Mouse (Mus musculus) frontal cortex, postnatal 10 days (tissue): ENCODE measurements at regions not wholly inside any gene's neighbourhood (a gene's known extent, or its start where the extent isn't known, plus 50 kb on each side); places are given as distances from the start of the nearest gene placed in this dataset.

Experiments
- DNase-seq, 2 experiments: peaks; one replicate each; pipeline ENCODE4 v3.0.0; 2022; ENCODE audit warnings: low spot score in 2 of 2, mixed read lengths in 1 of 2

DNA sequence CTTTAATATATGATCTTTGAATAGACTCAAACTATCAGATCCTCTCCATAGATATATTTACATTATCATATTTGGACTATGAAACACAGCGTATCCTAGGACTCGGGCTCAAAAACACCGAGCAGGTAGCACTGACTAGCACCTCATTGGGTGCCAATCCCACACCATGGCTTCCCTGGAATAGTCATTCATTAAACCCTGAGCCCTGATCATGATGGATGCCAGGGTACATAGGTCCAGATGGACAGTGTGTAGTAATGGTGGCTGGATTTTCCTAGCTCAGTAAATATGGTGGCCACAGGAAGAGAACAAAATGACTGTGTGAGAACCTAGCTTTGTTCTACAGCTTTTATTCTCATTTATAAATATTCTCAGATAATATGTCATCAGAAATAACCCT lies 390.1 kb upstream of the Nr2f2 start:
- no peak for DNase-seq

DNA sequence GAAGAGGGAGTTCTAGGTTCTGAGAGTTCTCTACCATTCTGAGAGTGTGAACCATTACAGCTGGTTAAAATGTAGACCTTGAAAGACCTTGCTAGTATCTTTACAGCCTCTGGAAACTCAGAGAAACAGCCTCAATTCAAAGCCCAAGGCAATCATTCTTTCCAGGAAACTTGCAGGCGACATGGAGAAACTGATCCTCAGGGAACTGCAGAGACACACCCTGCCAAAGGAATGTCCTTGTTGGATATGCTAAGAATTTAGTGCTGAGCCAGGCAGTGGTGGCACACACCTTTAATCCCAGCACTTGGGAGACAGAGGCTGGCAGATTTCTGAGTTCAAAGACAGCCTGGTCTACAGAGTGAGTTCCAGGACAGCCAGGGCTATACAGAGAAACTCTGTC lies 388.3 kb upstream of the Nr2f2 start:
- no peak for DNase-seq

DNA sequence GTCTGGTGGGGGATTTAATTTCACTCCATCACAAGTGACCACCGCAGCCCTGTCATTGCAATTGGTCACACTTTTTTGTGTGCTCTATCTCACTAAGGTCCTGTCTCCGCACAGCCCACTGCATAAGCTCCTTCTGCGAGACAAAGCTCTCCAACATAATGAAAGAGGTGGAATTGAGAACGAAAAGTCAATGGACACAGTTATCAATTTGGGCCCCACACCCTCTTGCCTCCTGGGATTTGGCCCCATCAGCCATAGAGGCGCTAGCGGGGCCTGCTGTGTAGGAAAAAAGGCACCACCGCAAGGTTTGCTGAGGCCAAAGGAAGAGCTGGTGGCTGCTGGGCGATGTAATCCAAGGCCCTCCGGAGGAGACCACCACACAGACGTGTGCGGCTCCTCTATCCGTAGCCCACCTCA lies 386.3 kb upstream of the Nr2f2 start:
- no peak for DNase-seq

DNA sequence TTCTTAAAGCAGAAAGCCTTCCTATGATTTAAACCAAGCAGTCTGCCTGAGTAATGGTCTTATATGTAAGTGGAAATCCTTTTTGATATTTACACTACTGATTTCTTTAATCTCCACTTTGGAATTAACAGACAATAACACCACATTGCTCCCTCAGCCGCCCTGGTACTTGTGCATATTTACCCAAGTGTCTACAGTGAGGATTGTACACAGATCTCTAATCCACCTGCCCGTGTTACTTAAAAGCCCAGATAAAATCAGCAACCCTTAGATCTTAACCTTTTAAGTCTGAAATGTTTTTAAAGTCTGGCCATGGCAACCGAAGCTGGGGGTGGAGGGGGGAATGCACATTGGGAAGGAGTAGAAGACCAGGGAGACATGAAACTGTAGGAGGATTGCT lies 382.3 kb upstream of the Nr2f2 start:
- no peak for DNase-seq

DNA sequence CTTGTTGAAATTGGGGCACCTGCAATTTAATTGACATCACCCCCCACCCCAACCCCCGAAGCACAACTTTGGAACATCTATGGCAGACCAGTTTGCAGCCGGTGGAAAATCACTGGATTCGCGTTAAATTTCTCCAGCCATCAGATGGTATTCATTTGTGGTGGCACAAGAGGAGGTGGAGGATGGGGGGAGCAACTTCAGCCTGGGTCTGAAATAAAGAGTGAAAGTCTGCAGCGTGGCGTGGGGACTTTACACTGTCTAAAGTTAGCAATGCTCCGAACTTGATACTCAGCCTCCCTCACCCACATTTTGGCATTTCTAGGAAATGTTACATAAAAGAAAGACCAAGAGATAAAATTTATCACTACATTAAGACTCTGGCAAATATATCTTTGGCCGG lies 381.8 kb upstream of the Nr2f2 start:
- DNase-seq: no peak

DNA sequence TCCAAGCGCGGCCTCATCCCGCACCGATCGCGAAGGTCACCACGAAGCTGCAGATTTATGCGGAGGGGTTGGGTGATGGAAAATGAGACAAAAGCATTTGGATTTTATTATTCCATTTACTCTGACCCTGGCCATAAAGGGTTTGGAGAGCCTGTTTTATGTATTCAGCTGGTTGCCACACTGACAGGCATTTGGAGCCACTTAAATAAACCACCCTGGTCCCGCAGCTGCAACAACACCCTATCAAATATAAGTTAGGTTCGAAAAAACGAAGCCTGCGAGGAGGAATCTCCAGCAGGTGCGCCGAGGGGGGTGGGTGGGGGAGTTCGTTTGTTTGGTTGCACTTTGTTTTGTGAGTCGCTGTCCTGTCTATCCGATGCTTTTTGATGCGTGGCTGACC lies 377.8 kb upstream of the Nr2f2 start:
- no peak for DNase-seq

DNA sequence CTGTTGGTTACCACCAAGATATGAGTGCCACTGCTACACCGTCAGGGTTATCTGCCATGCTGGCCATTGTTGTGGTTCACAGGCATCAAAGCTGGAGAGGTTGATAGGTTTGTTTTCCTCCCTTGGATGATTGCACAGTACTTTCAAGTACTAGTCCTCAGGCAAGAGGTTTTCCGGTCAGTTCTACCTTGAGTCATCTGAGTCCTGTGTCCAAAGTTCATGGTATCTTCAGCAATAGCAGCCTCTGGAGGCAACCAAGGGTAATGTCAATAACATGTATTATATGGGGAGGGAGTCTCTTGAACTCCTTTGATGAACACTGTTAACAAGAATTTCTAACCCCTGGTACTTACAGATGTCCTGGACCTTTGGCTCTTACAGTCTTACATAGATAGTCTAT lies 369.1 kb upstream of the Nr2f2 start:
- DNase-seq: no peak

DNA sequence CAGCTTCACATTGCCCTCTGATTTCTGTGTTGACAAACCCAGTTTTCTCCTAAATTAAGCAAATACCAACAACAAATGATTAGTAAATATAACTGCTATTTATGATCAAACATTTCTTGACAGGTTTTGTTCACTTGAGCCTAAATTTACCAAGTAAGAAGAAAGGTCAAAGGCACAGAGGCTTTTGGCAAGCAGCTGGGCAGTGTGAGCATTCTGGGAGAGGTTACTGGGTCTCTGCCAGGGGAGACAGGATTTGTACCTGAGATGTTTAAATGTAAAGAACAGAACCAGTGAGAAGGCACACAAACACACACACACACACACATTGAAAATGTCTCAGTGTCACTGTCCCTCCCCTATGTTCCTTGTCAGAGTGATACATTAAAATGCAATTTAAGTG lies 367.0 kb upstream of the Nr2f2 start:
- DNase-seq: no peak

DNA sequence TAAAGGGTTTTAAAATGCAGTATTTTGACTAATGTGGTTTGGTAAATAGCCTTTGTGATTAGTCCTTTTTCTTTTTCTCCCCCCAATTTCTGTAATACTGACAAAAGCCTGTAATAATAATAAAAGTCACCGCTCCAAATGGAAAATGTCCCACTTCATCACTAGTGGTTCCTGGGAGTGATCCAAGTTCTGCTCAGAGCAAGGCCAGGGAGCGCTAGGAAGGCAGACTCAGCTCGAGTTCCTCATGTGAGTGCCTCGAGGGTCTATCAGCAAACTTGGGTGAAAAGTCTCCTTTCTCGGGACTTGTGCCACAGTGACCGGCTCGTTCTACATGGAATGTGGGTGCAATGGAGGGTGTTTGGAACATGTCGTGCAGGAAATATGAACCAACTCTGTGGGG lies 363.4 kb upstream of the Nr2f2 start:
- DNase-seq: no peak

DNA sequence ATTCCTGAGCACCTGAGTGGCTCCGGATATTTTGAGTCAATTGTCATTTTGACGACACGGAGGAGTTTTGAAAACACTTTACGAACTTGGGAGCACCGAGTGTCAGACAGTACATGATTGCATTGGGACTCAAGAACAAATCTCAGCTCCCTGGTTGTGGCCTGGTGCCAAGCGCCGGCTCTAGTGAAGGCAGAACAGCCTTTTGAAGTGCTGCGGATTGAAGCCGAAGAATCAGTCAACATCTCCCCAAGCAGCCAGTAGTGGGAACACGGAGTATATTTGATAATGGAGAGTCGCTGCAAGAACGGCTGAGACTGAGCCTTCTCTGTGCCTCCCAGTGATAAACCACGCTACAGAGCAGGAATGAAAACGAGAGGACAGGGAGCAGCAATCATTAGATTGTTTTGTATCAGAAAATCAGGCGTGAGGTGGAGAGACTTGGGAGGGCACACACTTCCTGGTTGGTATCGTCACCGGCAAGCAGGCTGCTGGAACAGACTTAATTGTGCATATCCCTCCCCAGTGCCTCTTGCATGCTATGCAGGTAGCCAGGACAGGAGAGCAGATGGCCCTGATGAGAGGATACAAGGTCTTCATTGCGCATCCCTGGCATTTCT lies 351.7 kb upstream of the Nr2f2 start:
- no peak for DNase-seq

DNA sequence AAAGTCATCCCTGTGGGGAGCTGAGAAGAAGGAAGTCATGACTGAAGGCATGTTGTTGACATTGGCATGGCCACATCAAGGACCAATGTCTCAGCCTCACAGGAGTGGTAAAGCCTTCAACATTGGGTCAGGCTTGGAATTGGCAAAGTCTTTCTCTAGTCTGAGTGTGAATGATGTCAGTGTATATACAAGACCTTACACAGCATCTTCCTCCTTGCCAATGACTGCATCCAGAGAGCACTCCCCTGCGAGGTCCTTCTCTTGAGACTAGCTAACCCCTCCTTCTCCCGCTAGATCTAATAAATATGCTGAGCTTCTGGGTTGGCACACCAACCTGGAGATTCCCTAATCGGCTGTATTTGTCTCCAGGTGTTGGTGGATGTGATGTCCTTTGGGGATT lies 351.1 kb upstream of the Nr2f2 start:
- DNase-seq: no peak

DNA sequence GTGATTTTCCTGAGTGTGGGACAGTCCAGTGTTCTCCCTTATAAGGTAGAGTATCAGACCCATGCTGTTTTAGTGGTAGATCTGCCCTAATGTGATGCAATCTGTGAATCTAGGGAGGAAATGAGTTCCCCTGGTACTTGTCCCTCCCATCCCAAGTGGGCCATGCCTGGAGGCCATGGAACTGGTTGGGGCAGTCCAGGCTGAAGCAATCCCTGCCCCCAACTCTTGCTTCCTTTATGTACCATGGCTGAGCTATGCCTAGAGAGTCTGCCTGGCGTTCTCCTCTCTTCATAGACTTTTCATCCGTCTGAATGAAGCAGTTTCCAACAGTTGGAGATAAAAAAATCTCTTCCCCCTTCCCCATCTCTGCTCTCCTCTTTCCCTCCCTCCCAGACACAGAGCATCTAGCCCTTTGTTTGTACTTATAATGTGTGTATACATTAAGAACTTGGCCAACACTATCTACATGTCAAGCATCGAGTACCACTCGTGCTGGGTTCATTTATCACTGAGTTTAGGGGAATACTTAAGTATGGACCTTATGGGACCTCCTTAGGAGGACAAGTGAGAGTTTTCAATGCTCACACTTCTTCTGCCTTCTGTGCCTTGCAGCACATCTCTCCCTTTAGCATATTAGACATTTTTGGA lies 350.4 kb upstream of the Nr2f2 start:
- DNase-seq: no peak

DNA sequence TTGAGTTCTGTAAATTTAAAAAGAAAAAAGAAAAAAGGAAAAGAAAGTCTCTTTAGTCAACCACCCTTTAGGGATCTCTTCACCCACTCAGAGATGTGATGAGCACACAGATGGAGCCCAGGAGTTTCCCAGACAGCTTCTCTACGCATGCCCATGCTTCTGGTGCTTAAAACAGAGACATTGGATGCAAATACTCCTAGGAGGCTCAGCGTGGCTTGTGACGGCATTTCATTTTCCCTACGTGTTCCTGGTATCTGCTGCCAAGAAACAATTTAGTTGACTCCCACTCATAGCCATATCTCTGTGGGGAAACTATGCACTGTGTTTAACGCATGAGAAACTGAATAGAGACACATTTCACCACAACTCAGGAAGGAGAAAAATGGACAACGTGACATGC lies 345.6 kb upstream of the Nr2f2 start:
- DNase-seq: peak; percentile 32 to 49

DNA sequence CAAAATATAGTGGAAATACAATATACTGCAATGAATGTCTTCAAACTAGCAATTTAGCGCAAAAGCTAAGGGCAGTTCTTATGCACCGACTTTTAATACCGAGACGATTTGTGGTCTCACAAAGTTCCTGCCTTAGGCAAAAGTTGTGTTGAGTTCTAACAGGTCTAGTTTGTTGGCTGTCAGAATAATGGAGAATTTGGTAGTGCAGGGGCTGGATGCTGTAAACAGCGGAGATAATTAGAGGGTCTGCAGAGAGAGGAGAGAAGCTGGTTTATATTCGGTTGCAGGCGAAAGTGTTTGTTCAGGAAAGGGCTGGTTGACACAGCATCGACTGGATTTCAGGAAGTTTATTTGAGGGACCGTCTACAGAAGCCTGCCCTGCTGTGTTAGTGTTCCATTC lies 339.7 kb upstream of the Nr2f2 start:
- no peak for DNase-seq

DNA sequence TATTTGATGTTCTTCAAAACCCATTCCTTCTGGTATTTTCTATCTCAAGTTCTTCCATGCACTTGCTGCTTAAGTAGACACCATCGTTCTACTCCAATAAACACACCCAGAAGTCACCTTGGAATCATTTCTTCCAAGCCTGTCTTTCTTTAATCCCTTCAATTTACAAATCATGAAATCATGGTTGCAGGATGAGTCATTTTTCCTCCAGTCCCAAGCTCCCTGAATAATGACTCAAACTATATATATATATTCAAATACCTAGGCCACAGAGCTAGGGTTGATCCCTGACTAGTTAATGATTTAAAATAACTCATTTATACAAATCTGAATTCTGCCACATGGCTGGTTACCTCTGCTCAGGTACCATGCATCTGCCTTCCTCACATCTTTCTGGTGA lies 337.2 kb upstream of the Nr2f2 start:
- DNase-seq: no peak

DNA sequence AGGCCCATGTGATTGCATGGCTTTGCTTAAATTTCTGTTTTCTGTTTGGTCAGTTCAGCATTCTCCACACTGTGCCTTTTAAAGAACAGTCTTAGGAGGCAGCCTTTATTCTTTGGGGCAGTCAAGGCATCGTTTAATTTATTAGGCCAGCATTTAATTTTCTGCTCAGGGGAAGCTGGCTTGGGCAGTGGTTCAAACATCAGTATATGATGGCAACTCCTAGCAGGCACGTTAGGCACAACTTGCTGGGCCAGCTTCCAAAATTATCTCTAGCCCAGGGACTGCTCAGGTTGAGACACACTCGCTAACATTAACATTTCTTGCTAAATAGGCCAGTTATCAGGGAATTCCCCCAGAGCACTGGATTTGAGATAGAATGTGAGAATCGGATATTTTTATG lies 333.9 kb upstream of the Nr2f2 start:
- no peak for DNase-seq

DNA sequence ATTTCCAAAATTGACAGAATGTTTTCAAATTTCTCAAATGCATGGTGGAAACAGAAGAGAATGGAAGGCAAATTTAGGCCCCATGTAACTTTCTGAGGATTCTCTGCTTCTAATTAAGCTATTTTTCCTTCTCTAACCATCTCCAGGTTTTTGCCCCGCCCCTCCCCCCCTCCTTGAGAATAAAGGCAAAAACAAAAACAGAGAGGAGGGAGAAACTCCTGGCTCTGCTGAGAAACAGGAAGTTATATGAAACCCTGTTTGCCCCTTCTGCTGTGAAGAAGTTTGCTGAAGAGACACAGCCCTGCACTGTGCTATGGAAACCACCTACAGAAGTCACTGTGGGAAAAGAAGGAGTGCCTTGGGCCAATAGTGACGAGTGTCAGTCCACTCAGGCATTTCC lies 332.9 kb upstream of the Nr2f2 start:
- no peak for DNase-seq

DNA sequence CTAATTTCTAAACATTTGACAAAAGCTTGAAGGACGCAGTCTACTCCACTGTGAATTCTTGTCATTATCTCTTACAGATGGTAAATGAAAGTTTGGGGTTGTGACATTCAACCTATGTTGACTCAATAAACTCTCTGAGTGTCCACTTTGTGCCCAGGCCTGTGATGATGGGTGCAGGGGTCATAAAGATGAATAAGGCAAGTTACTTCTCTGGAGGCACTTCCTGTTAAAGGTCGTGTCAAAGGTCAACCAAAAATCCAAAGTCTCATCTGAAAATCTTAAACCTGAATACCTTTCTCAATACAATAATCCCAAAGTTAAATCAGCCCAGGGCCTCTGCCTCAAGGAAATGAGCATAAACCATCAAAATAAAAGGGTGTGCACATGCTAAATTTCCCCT lies 332.5 kb upstream of the Nr2f2 start:
- DNase-seq: no peak

DNA sequence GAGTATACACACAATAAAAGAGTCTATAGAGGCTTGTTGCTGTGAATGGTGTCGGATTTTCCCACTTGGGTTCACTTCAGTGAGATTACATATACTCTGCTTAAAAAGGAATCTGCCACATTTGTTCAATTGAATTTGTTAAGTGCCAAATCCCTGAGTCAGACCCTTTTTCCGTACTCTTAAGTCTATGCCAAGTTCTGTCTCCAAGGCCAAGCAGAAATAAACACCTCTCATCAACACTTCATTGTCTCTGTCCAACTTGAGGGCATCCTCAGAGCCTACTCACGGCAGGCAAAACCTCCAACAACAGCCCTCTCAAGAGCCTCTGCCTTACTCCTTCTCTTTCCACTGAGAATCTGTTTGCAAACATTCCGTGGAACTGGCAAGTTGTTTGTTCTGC lies 325.6 kb upstream of the Nr2f2 start:
- DNase-seq: no peak

DNA sequence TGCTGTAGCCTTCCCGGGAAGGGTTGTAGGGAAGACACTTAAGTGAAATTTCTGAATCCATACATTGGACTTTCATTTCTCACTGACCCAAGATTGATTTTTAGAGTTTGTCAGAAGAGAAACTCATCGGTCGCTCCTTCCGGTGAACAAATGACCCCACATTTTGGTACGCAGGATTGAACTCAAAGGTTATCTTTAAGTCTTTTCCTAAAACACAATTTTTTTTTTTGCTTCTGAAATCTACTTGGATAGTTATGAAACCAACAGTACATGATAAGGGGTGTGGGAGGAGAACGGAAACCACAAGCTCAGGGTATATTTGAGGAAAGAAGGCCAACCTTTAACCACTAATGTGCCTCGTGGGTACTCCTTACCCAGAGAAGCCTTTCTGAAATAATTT lies 324.3 kb upstream of the Nr2f2 start:
- DNase-seq: no peak

DNA sequence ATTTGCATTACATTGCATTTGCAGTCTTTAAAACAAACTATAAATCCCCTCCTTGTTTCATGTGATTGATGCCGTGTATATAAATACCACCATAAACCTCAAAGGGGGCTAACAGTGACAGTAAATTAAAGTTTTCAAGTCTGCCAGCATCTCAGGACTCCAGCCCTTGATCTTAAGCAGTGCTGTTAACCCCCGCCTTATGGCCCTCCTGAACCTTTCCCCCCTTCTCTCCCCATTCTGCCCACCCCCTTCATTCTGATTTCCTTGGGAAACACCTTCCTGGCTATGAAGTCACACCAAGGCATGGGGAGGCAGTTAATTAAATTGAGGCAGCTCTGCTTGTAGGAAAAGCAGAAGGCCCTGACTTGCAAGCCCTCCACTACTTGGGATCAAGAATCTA lies 302.5 kb upstream of the Nr2f2 start:
- DNase-seq: no peak

DNA sequence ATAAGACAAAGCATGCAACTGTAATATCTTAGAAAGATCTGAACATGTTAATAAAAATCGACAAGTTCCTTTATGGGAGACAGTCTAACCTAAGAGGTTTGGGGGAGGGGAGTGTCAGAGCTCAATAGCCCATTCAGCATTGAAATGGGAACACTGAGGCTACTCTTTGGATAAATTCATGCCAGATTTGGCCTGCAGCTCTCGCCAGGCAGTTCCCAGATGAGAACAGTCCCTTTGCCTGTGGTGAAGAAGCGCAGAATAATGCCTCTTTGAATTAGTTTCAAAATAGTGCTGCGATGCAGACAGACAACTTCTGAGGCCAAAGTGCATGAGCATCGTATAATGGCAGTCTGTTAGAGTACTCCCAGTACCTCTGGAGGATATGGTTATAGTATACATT lies 293.6 kb upstream of the Nr2f2 start:
- DNase-seq: no peak

DNA sequence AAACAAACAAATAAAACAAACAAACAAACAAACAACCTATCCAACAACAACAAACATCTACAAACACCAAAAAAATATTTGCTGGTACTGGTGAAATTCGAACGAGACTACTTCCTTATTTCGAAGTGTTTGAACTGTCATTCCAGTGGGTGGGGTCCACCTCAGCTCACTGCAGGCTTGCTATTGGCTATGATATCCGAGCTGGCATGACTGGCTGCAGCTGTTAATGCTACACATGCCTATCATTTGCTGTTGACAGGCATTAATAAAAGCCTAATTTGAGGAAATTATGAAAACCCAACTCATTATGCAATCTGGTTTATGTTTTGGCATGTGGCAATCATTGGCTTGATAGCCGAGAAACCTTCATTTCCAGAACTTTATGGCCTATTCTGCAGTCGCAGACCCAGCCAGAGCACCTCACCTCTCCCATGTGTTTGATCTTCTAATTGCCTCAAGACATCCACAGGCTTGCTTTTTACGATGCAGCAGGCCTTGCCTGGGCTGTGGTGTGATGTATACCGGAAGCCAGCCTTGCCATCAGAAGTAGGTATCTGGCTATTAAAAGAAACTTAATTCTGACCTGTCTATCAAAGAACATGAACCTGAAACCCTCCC lies 283.3 kb upstream of the Nr2f2 start:
- DNase-seq: no peak

DNA sequence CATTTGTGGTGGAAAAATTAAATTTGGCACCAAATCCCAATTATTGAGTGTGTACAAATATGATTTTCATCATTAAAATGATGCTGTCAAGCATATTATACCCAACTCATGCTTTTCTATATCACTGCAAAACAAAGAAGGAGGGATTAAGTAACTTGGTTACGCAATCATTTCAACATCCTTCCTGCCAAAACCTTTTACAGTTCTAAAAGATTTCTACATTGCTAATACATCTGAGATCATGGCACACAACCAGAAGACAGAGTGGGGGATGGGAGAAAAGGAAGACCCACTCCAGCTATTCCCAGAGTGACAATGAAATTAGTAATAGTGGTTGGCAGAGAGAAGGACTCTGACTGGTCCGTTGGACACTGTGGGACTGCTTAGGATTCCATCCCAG lies 280.3 kb upstream of the Nr2f2 start:
- DNase-seq: no peak
